Mouse (Mus musculus): ENCODE results near the gene Zfp72. TPM values are rescaled to one million over a fixed set of nuclear protein-coding genes. Genes with fewer than 3 reads are reported as not detected.

Zfp72 gene
- 1.5 to 2.7 TPM (median 1.8 TPM) in 4 replicates for total RNA-seq (2023)

DNA sequence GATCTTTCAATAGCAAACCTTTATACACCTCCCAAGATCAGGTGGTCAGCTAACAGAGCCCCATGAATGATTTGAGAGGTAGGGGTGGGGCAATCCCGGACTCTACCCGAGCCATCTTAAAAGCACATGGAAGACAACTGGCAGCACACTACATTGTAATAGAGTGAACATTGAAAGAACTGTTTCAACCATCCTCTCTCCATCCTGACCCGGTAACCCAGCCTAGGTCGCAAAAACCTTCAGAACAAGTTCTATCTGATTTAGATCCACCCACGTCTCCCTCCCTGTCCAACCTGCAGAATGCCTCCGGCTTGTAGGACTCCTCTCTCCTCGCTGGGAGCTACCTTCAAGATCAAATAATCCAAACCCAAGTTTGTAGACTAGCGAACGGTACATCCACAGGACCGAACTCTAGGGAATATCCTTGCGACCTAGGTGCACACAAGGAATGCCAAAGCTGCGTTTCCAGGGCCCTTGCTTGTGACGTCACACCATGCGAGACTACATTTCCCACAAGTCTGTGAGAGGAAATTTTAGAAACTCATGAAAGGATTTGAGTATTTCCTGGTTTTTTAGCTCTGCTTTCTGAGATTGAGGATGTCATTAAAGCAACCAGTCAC, at the start of gene Zfp72:
Gene Zfp72, minus strand, starts transcription at position 466 of the 620 bp plus-strand sequence.

DNA sequence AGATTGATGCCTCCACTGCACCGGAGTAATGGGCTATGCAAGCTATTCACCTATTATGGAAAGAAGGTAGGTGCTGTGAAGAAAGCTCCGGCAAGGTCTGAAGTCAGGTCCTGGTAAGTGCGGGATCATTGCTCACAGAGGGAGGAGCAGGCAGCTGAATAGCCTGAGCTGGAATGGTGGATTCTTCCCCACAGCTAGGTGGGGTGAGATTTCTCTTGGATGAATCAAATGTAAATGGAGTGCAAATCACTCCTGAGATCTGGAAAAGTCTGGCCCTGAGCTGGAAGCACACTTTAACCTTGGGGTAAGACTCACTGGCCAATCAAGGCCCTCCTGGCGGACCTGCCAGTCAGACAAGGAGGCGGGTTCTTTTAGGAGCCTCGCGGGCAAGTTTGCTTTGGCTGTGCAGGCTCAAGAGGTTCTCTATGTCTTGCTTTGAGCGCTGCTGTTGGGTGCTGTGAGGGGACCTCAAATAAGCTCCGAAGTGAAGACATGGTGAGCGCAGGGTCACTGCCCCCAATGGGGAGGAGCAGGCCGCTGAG, 8.7 kb upstream of the Zfp72 start, which contains the start of gene Ftl1-ps1:
Gene Ftl1-ps1, plus strand, starts transcription at position 397 of the 542 bp plus-strand sequence.

GRCm38 (mm10) chr13:74363859-74364235, 26.8 kb downstream of the Zfp72 start, which contains the start of gene Lrrc14b:
TSS of gene Lrrc14b (minus strand) at chr13:74364005.

GRCm38 (mm10) chr13:74349566-74350434, 40.8 kb downstream of the Zfp72 start, which contains the start of the genes Sdha and Ccdc127:
TSS of gene Sdha (minus strand) at chr13:74350280.
TSS of gene Ccdc127 (plus strand) at chr13:74350309.

Other genes with a start within 250 kb of the Zfp72 start
- 42.6 to 53.7 TPM (median 47.5 TPM) in 4 replicates for gene Exoc3, start 182.1 kb downstream of the Zfp72 start, total RNA-seq (2023)
- gene Ahrr, start 98.5 kb downstream of the Zfp72 start, total RNA-seq (2023), result 0.13 TPM in 1 of 4 replicates, not detected in the others
- gene Pdcd6, start 73.3 kb downstream of the Zfp72 start, total RNA-seq (2023), result 69.5 to 80.3 TPM (median 74.6 TPM) in 4 replicates
- 148 to 207 TPM (median 169 TPM) in 4 replicates for gene Sdha, start 40.6 kb downstream of the Zfp72 start, total RNA-seq (2023)
- 15.1 to 22.1 TPM (median 18.5 TPM) in 4 replicates for gene Ccdc127, start 40.5 kb downstream of the Zfp72 start, total RNA-seq (2023)
- not detected in 4 replicates for gene Lrrc14b, start 26.8 kb downstream of the Zfp72 start, total RNA-seq (2023)
- gene Ftl1-ps1, start 8.9 kb upstream of the Zfp72 start, total RNA-seq (2023), result 598 to 630 TPM (median 617 TPM) in 4 replicates
- 4.8 to 6.8 TPM (median 5.3 TPM) in 4 replicates for gene Zfp825, start 103.2 kb upstream of the Zfp72 start, total RNA-seq (2023)
- 71.9 to 83.1 TPM (median 77.0 TPM) in 4 replicates for gene Erap1, start 248.7 kb upstream of the Zfp72 start, total RNA-seq (2023)

Measured in B cell, adult 62 days (primary cell).